Mouse (Mus musculus) cortical plate, adult 2 months (tissue): ENCODE measurements around the gene Neurl2.

Source experiments
- CTCF ChIP-seq: fragments of 200-500 bp; IDR thresholded peaks from 2 replicates; pipeline ENCODE4 v1.5.1; 2011; ENCODE audit warnings: mild to moderate bottlenecking, control low read depth, low read length; ENCODE audit not compliant: insufficient read depth; ENCODE audit errors: extremely low read depth
- POLR2A ChIP-seq: fragments of 200-500 bp; IDR thresholded peaks from 2 replicates; pipeline ENCODE4 v1.6.1; 2011; ENCODE audit warnings: mild to moderate bottlenecking, low read length, control low read depth; ENCODE audit not compliant: insufficient read depth; ENCODE audit errors: extremely low read depth

DNA sequence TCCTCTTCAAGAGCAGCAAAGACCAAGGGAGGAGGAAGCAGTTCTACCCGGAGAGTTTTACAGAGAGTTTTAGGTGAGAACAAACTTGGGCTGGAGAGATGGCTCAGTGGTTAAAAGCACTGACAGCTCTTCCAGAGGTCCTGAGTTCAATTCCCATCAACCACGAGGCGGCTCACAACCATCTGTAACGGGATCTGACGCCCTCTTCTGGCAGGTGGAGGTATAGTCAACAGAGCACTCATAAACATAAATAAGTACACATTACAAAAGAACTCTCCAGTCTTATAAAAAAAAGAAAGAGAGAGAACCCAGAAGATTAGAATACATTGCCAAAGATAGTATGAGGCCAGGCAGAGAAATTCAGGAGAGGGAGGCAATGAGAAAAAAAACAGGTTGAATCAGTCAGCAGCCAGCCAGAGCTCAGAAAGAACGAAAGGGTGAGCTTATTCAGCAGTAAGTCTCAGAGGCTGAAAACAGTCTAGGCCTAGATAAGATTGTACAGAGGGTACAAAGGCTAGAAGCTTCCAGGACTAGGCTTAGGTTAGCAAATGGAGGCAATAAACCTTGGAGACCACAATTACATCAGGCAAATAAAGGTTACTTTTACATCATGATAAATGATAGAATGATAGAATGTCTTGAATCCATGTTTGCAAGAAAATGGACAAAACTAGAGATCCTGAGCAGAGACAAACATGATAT lies 38.5 kb upstream of the Neurl2 start:
- TF ChIP-seq CTCF (no peak), POLR2A (no peak)
